Mouse (Mus musculus) central nervous system, embryonic 18 days (tissue): ENCODE measurements around the gene Olfr625-ps1. TPM values are rescaled to one million over a fixed set of nuclear protein-coding genes. Genes with fewer than 3 reads are reported as not detected.

ENCODE experiments used
- polyA plus RNA-seq: library from polyadenylated mRNA; depleted of rRNA; stranded (reverse); fragments of >200 nt; gene quantifications from 2 replicates; pipeline ENCODE4 v1.2.3, GENCODE M21; 2012; rRNA removed

Gene Olfr625-ps1
- polyA plus RNA-seq: not detected in 2 replicates

GRCm38 (mm10) chr7:103682420-103682819 is at the start of gene Olfr625-ps1:
TSS of gene Olfr625-ps1 (plus strand) at chr7:103682720.

GRCm38 (mm10) chr7:103642602-103643001 is 39.9 kb upstream of the Olfr625-ps1 start, which contains the start of gene Olfr622:
TSS of gene Olfr622 (minus strand) at chr7:103642702.

GRCm38 (mm10) chr7:103663598-103663997 is 18.9 kb upstream of the Olfr625-ps1 start, which contains the start of gene Olfr623:
TSS of gene Olfr623 (minus strand) at chr7:103663698.

GRCm38 (mm10) chr7:103671091-103671490 is 11.4 kb upstream of the Olfr625-ps1 start, which contains the start of gene Olfr624:
TSS of gene Olfr624 (minus strand) at chr7:103671191.

DNA sequence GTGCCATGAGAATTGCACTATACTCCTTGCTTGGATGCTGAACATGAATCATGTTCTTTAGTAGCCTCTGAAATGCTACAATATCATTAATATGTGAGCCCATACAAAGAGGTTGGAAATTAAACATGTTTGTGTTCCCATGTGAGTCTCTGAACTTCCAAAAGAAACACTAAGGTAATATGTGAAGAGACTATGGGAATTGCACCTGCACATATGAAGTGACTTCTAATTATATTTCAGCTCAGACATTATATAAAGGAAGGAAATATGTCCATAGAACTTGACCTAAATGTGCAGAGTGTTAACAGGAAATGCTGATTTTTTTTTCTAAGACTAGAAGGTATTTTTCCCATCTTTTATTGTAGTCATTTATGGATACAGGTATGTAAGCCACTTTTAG is 31.9 kb downstream of the Olfr625-ps1 start, which contains the start of gene Olfr243:
TSS of gene Olfr243 (plus strand) at position 301 of the 400 bp plus-strand sequence.

GRCm38 (mm10) chr7:103730074-103730473 is 47.6 kb downstream of the Olfr625-ps1 start, which contains the start of gene Olfr628:
TSS of gene Olfr628 (plus strand) at chr7:103730374.

Other genes with a start within 250 kb of the Olfr625-ps1 start
- not detected in 2 replicates for gene Olfr605, start 237.3 kb upstream of the Olfr625-ps1 start, polyA plus RNA-seq
- gene Olfr606, start 233.7 kb upstream of the Olfr625-ps1 start, polyA plus RNA-seq: not detected in 2 replicates
- gene Olfr607, start 218.6 kb upstream of the Olfr625-ps1 start, polyA plus RNA-seq: not detected in 2 replicates
- gene Olfr608, start 212.8 kb upstream of the Olfr625-ps1 start, polyA plus RNA-seq: not detected in 2 replicates
- not detected in 2 replicates for gene Olfr609, start 184.7 kb upstream of the Olfr625-ps1 start, polyA plus RNA-seq
- not detected in 2 replicates for gene Olfr610, start 170.6 kb upstream of the Olfr625-ps1 start, polyA plus RNA-seq
- not detected in 2 replicates for gene Olfr611, start 161.9 kb upstream of the Olfr625-ps1 start, polyA plus RNA-seq
- not detected in 2 replicates for gene Olfr612, start 140.0 kb upstream of the Olfr625-ps1 start, polyA plus RNA-seq
- gene Olfr613, start 134.6 kb upstream of the Olfr625-ps1 start, polyA plus RNA-seq: not detected in 2 replicates
- gene Olfr615, start 126.6 kb upstream of the Olfr625-ps1 start, polyA plus RNA-seq: not detected in 2 replicates
- gene Olfr616, start 113.6 kb upstream of the Olfr625-ps1 start, polyA plus RNA-seq: not detected in 2 replicates
- not detected in 2 replicates for gene Olfr617, start 109.7 kb upstream of the Olfr625-ps1 start, polyA plus RNA-seq
- gene Olfr618, start 92.6 kb upstream of the Olfr625-ps1 start, polyA plus RNA-seq: not detected in 2 replicates
- gene Olfr619, start 82.1 kb upstream of the Olfr625-ps1 start, polyA plus RNA-seq: not detected in 2 replicates
- gene Olfr620, start 70.2 kb upstream of the Olfr625-ps1 start, polyA plus RNA-seq: not detected in 2 replicates
- not detected in 2 replicates for gene Olfr622, start 40.0 kb upstream of the Olfr625-ps1 start, polyA plus RNA-seq
- gene Olfr623, start 19.0 kb upstream of the Olfr625-ps1 start, polyA plus RNA-seq: not detected in 2 replicates
- gene Olfr624, start 11.5 kb upstream of the Olfr625-ps1 start, polyA plus RNA-seq: not detected in 2 replicates
- not detected in 2 replicates for gene Olfr243, start 32.0 kb downstream of the Olfr625-ps1 start, polyA plus RNA-seq
- gene Olfr628, start 47.7 kb downstream of the Olfr625-ps1 start, polyA plus RNA-seq: not detected in 2 replicates
- not detected in 2 replicates for gene Olfr629, start 62.2 kb downstream of the Olfr625-ps1 start, polyA plus RNA-seq
- gene Olfr630, start 74.6 kb downstream of the Olfr625-ps1 start, polyA plus RNA-seq: not detected in 2 replicates
- gene Olfr69, start 88.9 kb downstream of the Olfr625-ps1 start, polyA plus RNA-seq: not detected in 2 replicates
- not detected in 2 replicates for gene Olfr68, start 97.0 kb downstream of the Olfr625-ps1 start, polyA plus RNA-seq
- gene Olfr67, start 109.1 kb downstream of the Olfr625-ps1 start, polyA plus RNA-seq: not detected in 2 replicates
- 211 and 248 TPM in 2 replicates for gene Hbb-bt, start 131.3 kb downstream of the Olfr625-ps1 start, polyA plus RNA-seq
- gene Hbb-bs, start 145.4 kb downstream of the Olfr625-ps1 start, polyA plus RNA-seq: 1,468 and 1,656 TPM in 2 replicates
- not detected in 2 replicates for gene Hbb-bh2, start 157.8 kb downstream of the Olfr625-ps1 start, polyA plus RNA-seq
- not detected in 2 replicates for gene Hbb-bh1, start 160.4 kb downstream of the Olfr625-ps1 start, polyA plus RNA-seq
- 1.0 and 1.8 TPM in 2 replicates for gene Hbb-y, start 170.5 kb downstream of the Olfr625-ps1 start, polyA plus RNA-seq
- gene Olfr66, start 203.5 kb downstream of the Olfr625-ps1 start, polyA plus RNA-seq: not detected in 2 replicates
- not detected in 2 replicates for gene Olfr64, start 211.8 kb downstream of the Olfr625-ps1 start, polyA plus RNA-seq
- gene Olfr65, start 220.8 kb downstream of the Olfr625-ps1 start, polyA plus RNA-seq: not detected in 2 replicates
- gene Olfr631, start 246.1 kb downstream of the Olfr625-ps1 start, polyA plus RNA-seq: not detected in 2 replicates